Mouse (Mus musculus) adrenal gland, postnatal 14 days (tissue): ENCODE measurements around the gene Scnn1b. TPM values are rescaled to one million over a fixed set of nuclear protein-coding genes. Genes with fewer than 3 reads are reported as not detected.

Experiments used
- DNase-seq: peaks from one replicate; pipeline ENCODE4 v3.0.0; 2021; ENCODE audit warnings: mixed read lengths
- total RNA-seq: library from RNA; stranded (reverse); gene quantifications from 2 replicates; pipeline ENCODE4 v1.2.3, GENCODE M21; 2021

Scnn1b gene
- total RNA-seq, 1 experiment from 2014 or later = not detected

GRCm38 (mm10) chr7:121913944-121914343, 49.1 kb downstream of the Scnn1b start:
- no peak for DNase-seq

GRCm38 (mm10) chr7:121924361-121924760, 59.5 kb downstream of the Scnn1b start:
- DNase-seq = no peak

GRCm38 (mm10) chr7:121927882-121928281, 63.0 kb downstream of the Scnn1b start:
- no peak for DNase-seq

- DNase-seq = no peak
Measured at GRCm38 (mm10) chr7:121931246-121931645, 66.4 kb downstream of the Scnn1b start.

GRCm38 (mm10) chr7:121933675-121934074, 68.8 kb downstream of the Scnn1b start:
- no peak for DNase-seq

GRCm38 (mm10) chr7:121934346-121934745, 69.5 kb downstream of the Scnn1b start:
- no peak for DNase-seq

- no peak for DNase-seq
Measured at GRCm38 (mm10) chr7:121935906-121936794, 71.3 kb downstream of the Scnn1b start.

- no peak for DNase-seq
Measured at GRCm38 (mm10) chr7:121936861-121937630, 72.2 kb downstream of the Scnn1b start.

- no peak for DNase-seq
Measured at GRCm38 (mm10) chr7:121938124-121938891, 73.5 kb downstream of the Scnn1b start.

GRCm38 (mm10) chr7:121939244-121939643, 74.4 kb downstream of the Scnn1b start:
- DNase-seq = no peak

GRCm38 (mm10) chr7:121939729-121940128, 74.9 kb downstream of the Scnn1b start:
- DNase-seq = peak; percentile 21

GRCm38 (mm10) chr7:121941016-121941415, 76.2 kb downstream of the Scnn1b start:
- no peak for DNase-seq

GRCm38 (mm10) chr7:121941640-121942039, 76.8 kb downstream of the Scnn1b start:
- DNase-seq = no peak

- no peak for DNase-seq
Measured at GRCm38 (mm10) chr7:121942371-121942770, 77.5 kb downstream of the Scnn1b start.

- DNase-seq = no peak
Measured at GRCm38 (mm10) chr7:121946196-121946595, 81.4 kb downstream of the Scnn1b start.

GRCm38 (mm10) chr7:121947513-121947912, 82.7 kb downstream of the Scnn1b start:
- DNase-seq = no peak

GRCm38 (mm10) chr7:121954891-121955669, 90.2 kb downstream of the Scnn1b start:
- DNase-seq = no peak

- DNase-seq = no peak
Measured at GRCm38 (mm10) chr7:121955802-121956201, 91.0 kb downstream of the Scnn1b start.

GRCm38 (mm10) chr7:121961913-121962570, 97.2 kb downstream of the Scnn1b start:
- DNase-seq = no peak

GRCm38 (mm10) chr7:121962571-121962959, 97.7 kb downstream of the Scnn1b start:
- no peak for DNase-seq

- DNase-seq = peak; percentile 42
Measured at GRCm38 (mm10) chr7:121963883-121964398, 99.1 kb downstream of the Scnn1b start.
